7 mouse cellular contexts compared by ENCODE assay signal in the genomic region with DNA sequence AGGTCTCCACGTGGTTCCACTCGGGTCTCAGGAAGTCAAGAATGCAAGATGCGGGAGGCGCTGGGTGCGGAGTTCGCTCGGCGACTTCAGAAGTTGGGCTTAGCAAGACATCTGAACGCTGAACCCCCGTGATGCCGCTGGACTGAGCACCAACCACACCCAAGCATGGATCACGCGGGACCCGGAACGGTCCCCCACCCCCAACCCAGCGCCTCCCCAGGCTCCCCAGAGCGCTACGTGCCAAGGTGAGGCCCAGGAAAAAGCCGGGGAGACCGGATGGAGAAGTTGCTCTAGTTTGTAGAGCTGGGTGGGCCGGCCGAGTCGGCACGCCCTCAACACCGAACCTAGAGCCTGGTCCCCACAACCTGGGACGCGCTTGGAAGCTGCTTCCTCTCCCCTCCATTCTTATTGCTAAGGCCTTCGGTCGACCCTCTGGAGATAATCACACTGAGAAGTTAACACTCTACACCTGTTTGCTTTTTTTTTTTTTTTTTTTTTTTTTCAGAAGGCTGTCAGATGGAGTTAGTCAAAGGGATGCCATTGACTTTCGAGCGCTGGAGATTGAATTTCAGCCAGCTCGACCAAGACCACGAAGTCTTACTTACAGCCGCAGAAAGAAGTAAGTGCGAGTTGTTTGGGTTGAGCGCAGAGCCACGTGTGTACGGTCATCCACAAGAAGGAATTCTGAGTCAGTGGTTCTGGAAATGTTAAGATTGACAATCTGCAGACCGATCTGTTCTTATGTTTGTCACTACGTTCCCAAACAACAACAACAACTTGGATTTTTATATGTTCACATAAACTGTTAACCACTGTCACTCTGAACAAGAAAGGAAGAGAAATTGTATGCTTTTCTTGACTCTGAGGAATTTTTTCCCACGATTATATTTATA. TPM values are rescaled to one million over a fixed set of nuclear protein-coding genes. Genes with fewer than 3 reads are reported as not detected.
DNase-seq lines count a peak whose midpoint lies in the region; ATAC-seq and TF ChIP-seq lines count a peak whose summit lies in the region.

Gene B3gnt2, minus strand, starts transcription at position 627 of the 893 bp plus-strand sequence.

- H3K9ac ChIP-seq in limb, embryonic 12.5 days (replicated peaks), result peak within 1 kb of the TSS; percentile 71
- H3K9ac ChIP-seq in midbrain, embryonic 11.5 days (ENCODE audit: low read length), result peak within 1 kb of the TSS; percentile 67

- ATAC-seq in hematopoietic stem cell, adult 5-6 weeks (replicated peaks in 1 of 2; ENCODE audit: insufficient read depth in 1 of 2, low FRiP score in 2 of 2, low TSS enrichment in 1 of 2, low read depth in 1 of 2, poor library complexity in 2 of 2, severe bottlenecking in 2 of 2), result peak; percentile 28 to 30; a peak in 3 of 4 replicates
- ATAC-seq in limb, embryonic 12.5 days (ENCODE audit: insufficient number of reproducible peaks, insufficient read depth, low FRiP score, low TSS enrichment, low read depth), result 0 out of 2 replicates have a peak, but pooled peaks have one; percentile 22
- ATAC-seq in midbrain, embryonic 11.5 days (ENCODE audit: low FRiP score), result no peak

- WGBS in forebrain, embryonic 10.5 days, result 4% methylated on average over 41 of the region's 41 CpGs
- 4% methylated on average over 41 of the region's 41 CpGs for WGBS in limb, embryonic 12.5 days
- WGBS in midbrain, embryonic 11.5 days, result 4% methylated on average over 41 of the region's 41 CpGs

- DNase-seq in WW6 (ENCODE audit: low read depth, low spot score), result peak; percentile 53
- DNase-seq in forebrain, embryonic 10.5 days (ENCODE audit: extremely low spot score, low spot score), result peak; percentile 39
- peak; percentile 90 for DNase-seq in midbrain, embryonic 11.5 days (ENCODE audit: low spot score, missing footprints)
- peak; percentile 72 for DNase-seq in thymus, postnatal 4 days

- no peaks in the 10 kb centered on the region for H3K9me3 ChIP-seq in E14TG2a.4 (ENCODE audit: low read length)
- H3K9me3 ChIP-seq in forebrain, embryonic 10.5 days, result no peaks in the 10 kb centered on the region
- H3K9me3 ChIP-seq in limb, embryonic 12.5 days, result no peaks in the 10 kb centered on the region
- no peaks in the 10 kb centered on the region for H3K9me3 ChIP-seq in midbrain, embryonic 11.5 days (ENCODE audit: control insufficient read depth, low read length)

- peak within 1 kb of the TSS; percentile 98 for H3K4me2 ChIP-seq in limb, embryonic 12.5 days
- peak within 1 kb of the TSS; percentile 96 for H3K4me2 ChIP-seq in midbrain, embryonic 11.5 days

- no peak for TF ChIP-seq CTCF in E14TG2a.4 (conservative IDR thresholded peaks at IDR 0.05; ENCODE audit: low read length)

- H3K27ac ChIP-seq in forebrain, embryonic 10.5 days, result peak within 1 kb of the TSS; percentile 81
- H3K27ac ChIP-seq in limb, embryonic 12.5 days, result no peak within 1 kb of the TSS
- no peak within 1 kb of the TSS for H3K27ac ChIP-seq in midbrain, embryonic 11.5 days (ENCODE audit: low read depth, low read length)

- H3K4me1 ChIP-seq in E14TG2a.4 (replicated peaks; ENCODE audit: low read depth, low read length), result peaks cover 69% of the 10 kb centered on the region
- H3K4me1 ChIP-seq in forebrain, embryonic 10.5 days, result peaks cover 47% of the 10 kb centered on the region
- H3K4me1 ChIP-seq in limb, embryonic 12.5 days (replicated peaks), result peaks cover 20% of the 10 kb centered on the region
- peaks cover 20% of the 10 kb centered on the region for H3K4me1 ChIP-seq in midbrain, embryonic 11.5 days (ENCODE audit: control insufficient read depth, insufficient read depth, low read length)

- H3K4me3 ChIP-seq in E14TG2a.4 (replicated peaks; ENCODE audit: low read length), result peak within 1 kb of the TSS; percentile 96
- H3K4me3 ChIP-seq in forebrain, embryonic 10.5 days, result peak within 1 kb of the TSS; percentile 77
- H3K4me3 ChIP-seq in limb, embryonic 12.5 days (replicated peaks), result peak within 1 kb of the TSS; percentile 73
- H3K4me3 ChIP-seq in midbrain, embryonic 11.5 days (ENCODE audit: low read depth, low read length), result peak within 1 kb of the TSS; percentile 73

- peaks cover 4% of the 10 kb centered on the region; the same call in 1 of the 2 replicates for H3K36me3 ChIP-seq in E14TG2a.4 (ENCODE audit: insufficient read depth, low read length)
- no peaks in the 10 kb centered on the region for H3K36me3 ChIP-seq in forebrain, embryonic 10.5 days (replicated peaks)
- no peaks in the 10 kb centered on the region for H3K36me3 ChIP-seq in limb, embryonic 12.5 days
- no peaks in the 10 kb centered on the region for H3K36me3 ChIP-seq in midbrain, embryonic 11.5 days (ENCODE audit: control insufficient read depth, insufficient read depth, low read length)

- H3K27me3 ChIP-seq in E14TG2a.4 (ENCODE audit: insufficient read depth, low read length), result no peaks in the 10 kb centered on the region
- peaks cover 89% of the 10 kb centered on the region for H3K27me3 ChIP-seq in forebrain, embryonic 10.5 days (ENCODE audit: poor library complexity, severe bottlenecking)
- H3K27me3 ChIP-seq in limb, embryonic 12.5 days, result peaks cover 63% of the 10 kb centered on the region
- peaks cover 54% of the 10 kb centered on the region for H3K27me3 ChIP-seq in midbrain, embryonic 11.5 days (ENCODE audit: control insufficient read depth, insufficient read depth, low read length)

RNA-seq across cellular contexts. Expression of gene B3gnt2, which starts in this region (rescaled TPM):
- polyA plus RNA-seq in forebrain, embryonic 10.5 days (2016; fragmentation: Nextera tagmentation; extraction: Ambion mirVana), result 1.6 and 1.7 TPM in 2 replicates
- 13.7 and 19.1 TPM in 2 replicates for total RNA-seq in hematopoietic stem cell, adult 5-6 weeks (2017)
- polyA plus RNA-seq in limb, embryonic 12.5 days (2016; fragmentation: Nextera tagmentation; extraction: Ambion mirVana), result 4.1 and 6.4 TPM in 2 replicates
- 1.8 and 1.9 TPM in 2 replicates for polyA plus RNA-seq in midbrain, embryonic 11.5 days (2014; fragmentation: Nextera tagmentation; extraction: Ambion mirVana)

Comparison
In these comparisons a context has a peak if more than half of its experiments do, and no peak if none do; other contexts are left out.
1. DNase-seq: peak in every context shown above with its lines; median percentile 90 in midbrain, embryonic 11.5 days; 72 in thymus, postnatal 4 days; 53 in WW6; 39 in forebrain, embryonic 10.5 days.